Mouse (Mus musculus) ES-Bruce4 (cell line): ENCODE data around the gene Sp2.

Experiments used
- CTCF ChIP-seq: IDR thresholded peaks from one replicate; pipeline ENCODE4 v1.8.1; 2011; ENCODE audit warnings: low read depth, low read length
- EP300 ChIP-seq: IDR thresholded peaks from 2 replicates; pipeline ENCODE4 v1.6.1; 2011; ENCODE audit warnings: low read depth, low read length; ENCODE audit not compliant: insufficient read depth
- POLR2A ChIP-seq: IDR thresholded peaks from one replicate; pipeline ENCODE4 v1.8.1; 2011; ENCODE audit warnings: low read length; ENCODE audit not compliant: insufficient read depth

- TF ChIP-seq CTCF (no peak), POLR2A (peak; percentile 73), EP300 (peak; percentile 85; the same call in 1 of the 2 replicates)
Measured at GRCm38 (mm10) chr11:96934921-96935356, 47.8 kb downstream of the Sp2 start.
